Mouse (Mus musculus): ENCODE measurements around the gene Hist1h3e. TPM values are rescaled to one million over a fixed set of nuclear protein-coding genes. Genes with fewer than 3 reads are reported as not detected.

The Hist1h3e gene
- polyA plus RNA-seq, 2 experiments, result 7.0 to 36.1 TPM

DNA sequence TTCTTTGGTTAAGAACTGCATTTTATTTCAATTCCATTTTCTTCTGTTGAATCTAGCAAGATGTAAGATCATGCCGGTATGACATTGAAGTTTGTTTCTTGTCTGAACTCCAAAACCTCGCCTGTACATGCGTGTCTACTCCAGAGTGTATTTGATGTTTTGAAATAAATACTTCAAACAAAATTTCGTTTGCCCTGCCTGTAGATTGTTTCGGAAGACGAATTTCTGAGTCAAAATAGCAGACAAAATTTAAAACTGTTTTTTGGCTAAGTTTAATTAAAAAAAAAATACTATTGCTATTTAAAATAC lies 43.9 kb downstream of the Hist1h3e start:
- H3K9me3 ChIP-seq (ENCODE audit: control insufficient read depth, low read length), result no peaks in the 10 kb centered on the region
- no peak for ATAC-seq (ENCODE audit: low FRiP score, low read depth)
- peak overlapping the region; percentile 73 for H3K4me2 ChIP-seq (replicated peaks; ENCODE audit: low read depth, low read length, severe bottlenecking)
- no peak for DNase-seq (ENCODE audit: low spot score)
- H3K9ac ChIP-seq (ENCODE audit: low read depth, low read length, severe bottlenecking), result no peak overlapping the region; the same call in 1 of the 2 replicates
- H3K27ac ChIP-seq (replicated peaks; ENCODE audit: low read depth, low read length), result no peak overlapping the region
- no peaks in the 10 kb centered on the region for H3K27me3 ChIP-seq (ENCODE audit: control insufficient read depth, insufficient read depth, low read length)
- no peaks in the 10 kb centered on the region for H3K36me3 ChIP-seq (ENCODE audit: control insufficient read depth, insufficient read depth, low read length)
- H3K4me3 ChIP-seq (replicated peaks; ENCODE audit: low read length), result peak overlapping the region; percentile 52
- TF ChIP-seq POLR2A (IDR thresholded peaks at IDR 0.05; ENCODE audit: borderline replicate concordance, extremely low read depth, insufficient read depth, insufficient read length), result no peak
- 0 out of 2 replicates have a peak, but pooled peaks cover 4% of the 10 kb centered on the region for H3K4me1 ChIP-seq (ENCODE audit: control insufficient read depth, insufficient read depth, low read length)
- under 1% methylated on average over 6 of the region's 6 CpGs for WGBS

DNA sequence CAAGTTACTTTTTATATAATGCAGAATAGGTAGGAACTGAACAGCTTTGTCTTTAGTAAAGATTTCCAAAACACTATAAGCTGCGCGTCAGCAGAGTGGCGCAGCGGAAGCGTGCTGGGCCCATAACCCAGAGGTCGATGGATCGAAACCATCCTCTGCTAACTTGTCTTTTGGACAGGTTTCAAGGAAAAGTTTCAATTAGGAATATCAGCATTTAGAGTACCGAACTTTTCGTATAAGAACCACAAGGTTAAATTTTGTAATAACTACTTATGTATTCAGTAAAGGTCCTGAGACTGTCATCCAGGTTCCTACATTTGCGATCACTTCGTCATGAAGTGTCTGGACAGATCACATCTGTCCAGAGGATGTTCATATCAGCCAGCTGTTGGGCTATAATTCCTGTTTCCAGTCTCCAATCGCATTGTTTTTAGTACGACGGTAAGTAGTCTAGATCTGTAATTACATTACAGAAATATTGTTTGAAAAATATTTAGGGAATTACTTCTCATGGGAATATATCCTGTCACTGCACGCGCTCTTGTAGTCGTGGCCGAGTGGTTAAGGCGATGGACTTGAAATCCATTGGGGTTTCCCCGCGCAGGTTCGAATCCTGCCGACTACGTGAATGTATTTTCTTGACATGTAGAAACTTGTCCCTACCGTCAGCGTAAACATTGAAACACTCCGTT lies 44.4 kb downstream of the Hist1h3e start:
- H3K4me1 ChIP-seq (ENCODE audit: control insufficient read depth, insufficient read depth, low read length), result 0 out of 2 replicates have a peak, but pooled peaks cover 4% of the 10 kb centered on the region
- H3K4me2 ChIP-seq (replicated peaks; ENCODE audit: low read depth, low read length, severe bottlenecking), result peak overlapping the region; percentile 73
- peak overlapping the region; percentile 84 for H3K27ac ChIP-seq (replicated peaks; ENCODE audit: low read depth, low read length)
- peak overlapping the region; percentile 49 for H3K9ac ChIP-seq (ENCODE audit: low read depth, low read length, severe bottlenecking)
- peak overlapping the region; percentile 52 for H3K4me3 ChIP-seq (replicated peaks; ENCODE audit: low read length)
- 0% methylated on average over 27 of the region's 27 CpGs for WGBS
- ATAC-seq (ENCODE audit: low FRiP score, low read depth), result peak; percentile 86
- DNase-seq (ENCODE audit: low spot score), result peak; percentile 89
- H3K27me3 ChIP-seq (ENCODE audit: control insufficient read depth, insufficient read depth, low read length), result no peaks in the 10 kb centered on the region
- no peaks in the 10 kb centered on the region for H3K9me3 ChIP-seq (ENCODE audit: control insufficient read depth, low read length)
- H3K36me3 ChIP-seq (ENCODE audit: control insufficient read depth, insufficient read depth, low read length), result no peaks in the 10 kb centered on the region
- TF ChIP-seq POLR2A (IDR thresholded peaks at IDR 0.05; ENCODE audit: borderline replicate concordance, extremely low read depth, insufficient read depth, insufficient read length), result no peak

DNA sequence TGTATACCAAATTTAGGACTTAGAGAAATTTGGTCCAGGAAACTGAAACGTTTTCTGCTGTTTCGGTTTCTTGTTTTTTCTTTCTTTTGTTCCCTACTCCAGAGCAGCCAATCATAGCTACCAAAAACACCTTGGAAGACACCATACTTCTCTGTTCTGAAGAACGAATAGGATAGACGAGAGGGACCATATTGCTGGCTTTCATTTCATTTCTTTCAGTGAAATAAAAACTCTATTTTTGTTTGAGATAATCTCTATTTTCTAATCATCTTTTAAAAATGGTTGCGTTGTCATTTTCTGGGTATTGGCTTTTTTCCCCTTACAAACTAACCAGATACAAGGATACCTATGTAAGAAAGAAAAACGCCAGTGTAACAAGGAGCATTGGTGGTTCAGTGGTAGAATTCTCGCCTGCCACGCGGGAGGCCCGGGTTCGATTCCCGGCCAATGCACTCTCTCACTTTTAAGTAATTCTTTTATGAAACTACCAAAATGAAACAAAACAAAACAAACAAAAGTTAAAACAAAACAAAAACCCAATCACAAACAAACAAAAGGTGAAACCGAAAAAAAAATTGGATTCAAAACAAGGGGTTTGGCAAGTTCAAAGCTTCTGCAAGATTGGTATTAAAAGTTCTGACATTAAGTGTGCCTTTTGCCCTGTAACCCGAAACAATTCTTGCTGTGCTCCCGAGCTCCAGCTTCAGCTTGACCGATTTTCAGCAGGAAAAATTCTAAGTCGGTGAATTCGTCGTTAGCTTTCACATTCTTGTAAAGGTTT lies 45.2 kb downstream of the Hist1h3e start:
- DNase-seq (ENCODE audit: low spot score) (peak; percentile 85), ATAC-seq (ENCODE audit: low FRiP score, low read depth) (peak; percentile 76)
- Histone ChIP-seq H3K9me3 (ENCODE audit: control insufficient read depth, low read length) (no peaks in the 10 kb centered on the region), H3K27me3 (ENCODE audit: control insufficient read depth, insufficient read depth, low read length) (no peaks in the 10 kb centered on the region), H3K27ac (replicated peaks; ENCODE audit: low read depth, low read length) (peak overlapping the region; percentile 84), H3K36me3 (ENCODE audit: control insufficient read depth, insufficient read depth, low read length) (no peaks in the 10 kb centered on the region), H3K4me3 (replicated peaks; ENCODE audit: low read length) (peak overlapping the region; percentile 52), H3K9ac (ENCODE audit: low read depth, low read length, severe bottlenecking) (peak overlapping the region; percentile 49), H3K4me2 (replicated peaks; ENCODE audit: low read depth, low read length, severe bottlenecking) (peak overlapping the region; percentile 73), H3K4me1 (ENCODE audit: control insufficient read depth, insufficient read depth, low read length) (0 out of 2 replicates have a peak, but pooled peaks cover 4% of the 10 kb centered on the region)
- no peak for TF ChIP-seq POLR2A (IDR thresholded peaks at IDR 0.05; ENCODE audit: borderline replicate concordance, extremely low read depth, insufficient read depth, insufficient read length)
- WGBS, result under 1% methylated on average over 19 of the region's 19 CpGs

DNA sequence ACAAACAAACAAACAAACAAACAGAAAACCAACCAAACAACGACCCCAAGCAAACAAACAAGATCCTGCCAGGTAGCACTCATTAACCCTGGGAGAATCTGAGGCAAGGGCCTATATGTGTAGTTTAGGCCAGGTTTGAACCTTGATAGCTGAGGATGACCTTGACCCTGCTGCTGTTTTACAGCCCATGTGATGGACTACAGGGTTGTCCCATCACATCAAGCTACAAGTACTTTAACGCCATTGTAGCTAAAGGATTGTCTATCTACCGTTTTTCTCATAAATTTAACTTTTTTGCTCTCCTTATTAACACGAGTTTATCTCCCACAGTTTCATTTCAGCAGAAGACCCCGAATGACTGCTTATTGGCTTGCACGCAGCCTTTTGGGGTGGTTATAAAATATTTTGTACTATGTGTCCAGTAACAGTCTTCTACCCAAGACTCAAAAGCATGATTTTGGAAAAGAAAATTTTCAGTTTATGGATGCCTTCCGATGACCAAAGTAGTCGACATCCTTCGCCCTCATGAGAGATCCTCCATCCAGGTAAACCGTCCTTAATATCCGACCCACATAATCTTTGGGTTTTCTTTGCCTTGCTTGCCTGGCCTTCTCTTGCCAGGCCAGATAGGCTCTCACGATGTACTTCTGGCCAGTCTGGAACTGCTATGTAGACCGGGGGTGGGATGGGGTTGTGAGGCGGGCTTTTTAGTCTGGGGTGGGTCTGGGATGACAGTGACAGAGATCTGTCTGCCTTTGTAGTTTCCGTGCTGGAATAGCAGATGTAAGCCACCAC lies 46.1 kb downstream of the Hist1h3e start:
- 51% methylated on average over 15 of the region's 15 CpGs for WGBS
- peak overlapping the region; percentile 52 for H3K4me2 ChIP-seq (replicated peaks; ENCODE audit: low read depth, low read length, severe bottlenecking)

DNA sequence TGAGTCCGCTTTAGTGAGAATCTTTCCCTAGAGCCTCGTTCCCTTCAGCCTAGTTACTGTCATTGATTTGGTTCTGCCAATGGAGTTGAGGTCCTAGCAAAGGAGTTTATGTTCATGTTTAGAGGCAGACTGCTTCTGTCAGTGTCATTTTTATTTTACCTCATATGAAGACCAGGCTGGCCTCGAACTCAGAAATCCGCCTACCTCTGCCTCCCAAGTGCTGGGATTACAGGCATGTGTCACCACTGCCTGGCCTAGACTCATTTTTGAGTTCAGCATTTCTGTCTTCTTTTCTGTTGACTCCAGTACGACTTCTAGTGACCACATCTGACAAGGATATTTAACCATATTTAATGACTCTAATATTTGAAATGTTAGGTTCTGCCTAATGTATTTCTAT lies 46.9 kb downstream of the Hist1h3e start:
- WGBS, result 83% methylated on average over 5 of the region's 5 CpGs
- ATAC-seq (ENCODE audit: low FRiP score, low read depth) (no peak), DNase-seq (ENCODE audit: low spot score) (no peak)
- no peak for TF ChIP-seq POLR2A (IDR thresholded peaks at IDR 0.05; ENCODE audit: borderline replicate concordance, extremely low read depth, insufficient read depth, insufficient read length)
- 0 out of 2 replicates have a peak, but pooled peaks cover 4% of the 10 kb centered on the region for H3K4me1 ChIP-seq (ENCODE audit: control insufficient read depth, insufficient read depth, low read length)
- no peak overlapping the region for H3K4me3 ChIP-seq (replicated peaks; ENCODE audit: low read length)
- H3K9me3 ChIP-seq (ENCODE audit: control insufficient read depth, low read length), result no peaks in the 10 kb centered on the region
- no peak overlapping the region for H3K4me2 ChIP-seq (replicated peaks; ENCODE audit: low read depth, low read length, severe bottlenecking)
- H3K9ac ChIP-seq (ENCODE audit: low read depth, low read length, severe bottlenecking), result no peak overlapping the region
- H3K27ac ChIP-seq (replicated peaks; ENCODE audit: low read depth, low read length), result no peak overlapping the region
- no peaks in the 10 kb centered on the region for H3K36me3 ChIP-seq (ENCODE audit: control insufficient read depth, insufficient read depth, low read length)
- H3K27me3 ChIP-seq (ENCODE audit: control insufficient read depth, insufficient read depth, low read length), result no peaks in the 10 kb centered on the region

More for the DNA sequence above, 46.1 kb downstream of the Hist1h3e start:
- Histone ChIP-seq H3K27me3 (ENCODE audit: control insufficient read depth, insufficient read depth, low read length) (no peaks in the 10 kb centered on the region), H3K4me3 (replicated peaks; ENCODE audit: low read length) (peak overlapping the region; percentile 52), H3K27ac (replicated peaks; ENCODE audit: low read depth, low read length) (no peak overlapping the region), H3K9ac (ENCODE audit: low read depth, low read length, severe bottlenecking) (peak overlapping the region; percentile 41; the same call in 1 of the 2 replicates), H3K36me3 (ENCODE audit: control insufficient read depth, insufficient read depth, low read length) (no peaks in the 10 kb centered on the region), H3K9me3 (ENCODE audit: control insufficient read depth, low read length) (no peaks in the 10 kb centered on the region), H3K4me1 (ENCODE audit: control insufficient read depth, insufficient read depth, low read length) (0 out of 2 replicates have a peak, but pooled peaks cover 4% of the 10 kb centered on the region)
- ATAC-seq (ENCODE audit: low FRiP score, low read depth), result no peak
- no peak for DNase-seq (ENCODE audit: low spot score)
- TF ChIP-seq POLR2A (IDR thresholded peaks at IDR 0.05; ENCODE audit: borderline replicate concordance, extremely low read depth, insufficient read depth, insufficient read length), result no peak
